Mouse (Mus musculus) limb, embryonic 15.5 days (tissue): ENCODE data around the gene Syt13. TPM values are rescaled to one million over a fixed set of nuclear protein-coding genes. Genes with fewer than 3 reads are reported as not detected.

Experiments
- ATAC-seq: fragments of 200-750 bp; cut with Nextera tagmentation; 2 replicates; pipeline ENCODE4 v1.8.0; 2017; ENCODE audit warnings: low read depth, moderate TSS enrichment; ENCODE audit not compliant: insufficient number of reproducible peaks, low FRiP score, low TSS enrichment
- H3K27ac ChIP-seq: fragments of 300-500 bp; sonication (generic); 2 replicates; pipeline ENCODE4 v1.5.1; 2015; ENCODE audit warnings: moderate library complexity, mild to moderate bottlenecking, inconsistent platforms
- H3K27me3 ChIP-seq: fragments of 300-500 bp; sonication (generic); 2 replicates; pipeline ENCODE4 v1.6.1; 2015; ENCODE audit warnings: inconsistent platforms
- H3K36me3 ChIP-seq: fragments of 300-500 bp; sonication (generic); 2 replicates; pipeline ENCODE4 v1.6.1; 2015; ENCODE audit warnings: inconsistent platforms
- H3K4me1 ChIP-seq: fragments of 300-500 bp; sonication (generic); 2 replicates; pipeline ENCODE4 v1.6.1; 2015; ENCODE audit warnings: inconsistent platforms
- H3K4me2 ChIP-seq: fragments of 300-500 bp; sonication (generic); 2 replicates; pipeline ENCODE4 v1.6.1; 2015; ENCODE audit warnings: mild to moderate bottlenecking, inconsistent platforms
- H3K4me3 ChIP-seq: fragments of 300-500 bp; sonication (generic); 2 replicates; pipeline ENCODE4 v1.5.1; 2015; ENCODE audit warnings: mild to moderate bottlenecking, inconsistent platforms
- H3K9ac ChIP-seq: fragments of 300-500 bp; sonication (generic); 2 replicates; pipeline ENCODE4 v1.6.1; 2015; ENCODE audit warnings: inconsistent platforms
- H3K9me3 ChIP-seq: fragments of 300-500 bp; sonication (generic); 2 replicates; pipeline ENCODE4 v1.6.1; 2016; ENCODE audit warnings: inconsistent platforms
- WGBS: fragments of 180-500 bp; shearing (Covaris S2); methylation state at CpG from one replicate; pipeline ENCODE4 v1.1.7; 2015; 5-methylcytosine and 5-hydroxymethylcytosine counted together
- polyA plus RNA-seq: library from polyadenylated mRNA; unstranded; fragments of >200 nt; fragmentation: Nextera tagmentation; extraction: Ambion mirVana; gene quantifications from 2 replicates; pipeline ENCODE4 v1.2.1, GENCODE M21; 2015

The Syt13 gene
- polyA plus RNA-seq, 1 experiment from 2014 or later = 6.2 TPM

DNA sequence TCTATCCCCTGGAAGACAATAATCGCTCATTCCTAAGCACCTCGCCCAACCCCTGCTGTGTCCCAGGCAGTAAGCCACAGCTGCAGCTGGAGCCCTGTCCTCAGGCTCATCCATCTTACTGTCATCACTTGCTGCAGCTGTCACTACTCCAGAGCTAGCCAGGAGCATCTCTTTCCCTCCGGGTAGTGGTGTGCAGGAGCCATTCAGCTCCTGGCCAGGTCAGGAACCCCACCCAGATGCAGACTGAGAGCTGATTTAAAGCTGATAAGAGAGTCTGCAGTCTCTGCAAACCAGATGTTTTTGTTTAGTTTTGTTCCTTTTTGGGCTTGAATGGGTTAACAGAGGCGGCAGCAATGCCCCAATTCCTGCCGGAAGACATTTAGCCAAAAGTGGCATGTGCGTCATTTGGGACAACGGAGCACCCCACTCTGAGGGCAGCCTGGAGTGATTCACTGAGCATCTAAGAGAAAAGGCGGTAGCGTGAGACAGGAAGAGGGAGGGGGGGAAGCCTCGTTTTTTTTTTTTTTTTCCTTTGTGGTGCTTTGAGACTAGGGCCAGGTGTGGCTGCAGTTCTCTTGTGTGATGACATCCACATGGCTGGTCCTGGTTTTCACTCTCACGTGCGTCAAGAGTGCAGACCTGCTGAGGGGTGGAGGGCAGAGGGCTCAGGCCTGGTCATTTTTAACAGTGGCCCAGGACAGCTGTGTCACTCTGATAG lies 33.2 kb downstream of the Syt13 start:
- WGBS = 6% methylated on average over 12 of the region's 12 CpGs
- H3K9me3 ChIP-seq = no peaks in the 10 kb centered on the region
- no peaks in the 10 kb centered on the region for H3K36me3 ChIP-seq
- H3K27ac ChIP-seq = no peak overlapping the region
- H3K27me3 ChIP-seq = no peaks in the 10 kb centered on the region; the same call in 1 of the 2 replicates
- no peak overlapping the region for H3K9ac ChIP-seq
- peak; percentile 64; the same call in 1 of the 2 replicates for ATAC-seq
- H3K4me1 ChIP-seq = peaks cover 15% of the 10 kb centered on the region
- H3K4me2 ChIP-seq = no peak overlapping the region
- H3K4me3 ChIP-seq = no peak overlapping the region

GRCm38 (mm10) chr2:92948699-92949300 lies 33.9 kb downstream of the Syt13 start:
- Histone ChIP-seq H3K27me3 (no peaks in the 10 kb centered on the region; the same call in 1 of the 2 replicates), H3K9me3 (no peaks in the 10 kb centered on the region), H3K27ac (no peak overlapping the region), H3K4me1 (peaks cover 15% of the 10 kb centered on the region), H3K4me2 (no peak overlapping the region), H3K9ac (no peak overlapping the region), H3K4me3 (no peak overlapping the region), H3K36me3 (no peaks in the 10 kb centered on the region)
- no peak for ATAC-seq
- 42% methylated on average over 7 of the region's 7 CpGs for WGBS

- Histone ChIP-seq H3K4me2 (no peak overlapping the region), H3K27me3 (no peaks in the 10 kb centered on the region; the same call in 1 of the 2 replicates), H3K9me3 (no peaks in the 10 kb centered on the region), H3K4me3 (no peak overlapping the region), H3K27ac (no peak overlapping the region), H3K4me1 (peaks cover 15% of the 10 kb centered on the region), H3K36me3 (no peaks in the 10 kb centered on the region), H3K9ac (no peak overlapping the region)
- no peak for ATAC-seq
- 32% methylated on average over 1 of the region's 1 CpGs for WGBS
These were observed 34.6 kb downstream of the Syt13 start for GRCm38 (mm10) chr2:92949518-92949917.

- WGBS = 85% methylated on average over 17 of the region's 17 CpGs
- peaks cover 2% of the 10 kb centered on the region; the same call in 1 of the 2 replicates for H3K4me1 ChIP-seq
- no peak overlapping the region for H3K4me2 ChIP-seq
- H3K9ac ChIP-seq = no peak overlapping the region
- ATAC-seq = no peak
- no peak overlapping the region for H3K27ac ChIP-seq
- no peak overlapping the region for H3K4me3 ChIP-seq
- no peaks in the 10 kb centered on the region for H3K9me3 ChIP-seq
- no peaks in the 10 kb centered on the region for H3K36me3 ChIP-seq
- no peaks in the 10 kb centered on the region for H3K27me3 ChIP-seq
These were observed 38.6 kb downstream of the Syt13 start for GRCm38 (mm10) chr2:92953450-92953849.

DNA sequence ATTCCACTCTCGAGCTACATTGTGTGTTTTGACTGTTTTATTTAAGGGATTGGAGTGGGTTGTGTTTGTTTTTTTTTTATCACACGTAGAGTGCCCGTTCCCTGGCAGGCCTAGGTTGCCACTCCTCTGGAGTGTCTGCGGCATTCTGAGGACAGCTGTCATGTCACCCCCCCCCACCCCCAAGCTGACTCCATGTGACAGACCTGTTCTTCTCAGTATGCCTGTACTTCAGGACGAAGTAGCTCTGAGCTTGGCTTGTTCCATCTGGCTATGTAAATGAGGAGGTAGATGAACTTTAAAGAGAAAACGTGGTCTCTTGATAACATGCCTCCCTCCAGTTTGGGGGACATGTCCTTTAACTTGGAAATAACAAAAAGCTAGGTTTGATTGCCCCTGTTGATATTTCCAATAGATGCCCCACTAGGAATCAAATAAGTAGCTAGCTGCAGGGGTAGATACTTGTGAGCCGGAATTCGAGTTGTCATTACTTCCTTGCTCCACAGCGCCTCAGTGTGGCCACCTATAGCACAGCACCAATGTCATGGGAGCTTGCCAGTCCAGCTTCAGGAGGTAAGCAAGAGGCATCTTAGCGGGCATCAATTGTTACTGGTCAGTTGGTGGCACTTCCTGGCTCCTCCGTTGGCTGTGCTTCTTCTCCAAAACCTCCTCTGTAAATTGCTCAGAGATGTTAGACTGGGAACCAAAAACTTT lies 39.7 kb downstream of the Syt13 start:
- Histone ChIP-seq H3K4me1 (no peaks in the 10 kb centered on the region), H3K27me3 (no peaks in the 10 kb centered on the region), H3K9ac (no peak overlapping the region), H3K4me3 (no peak overlapping the region), H3K4me2 (no peak overlapping the region), H3K9me3 (no peaks in the 10 kb centered on the region), H3K36me3 (no peaks in the 10 kb centered on the region), H3K27ac (no peak overlapping the region)
- 40% methylated on average over 11 of the region's 11 CpGs for WGBS
- ATAC-seq = no peak

DNA sequence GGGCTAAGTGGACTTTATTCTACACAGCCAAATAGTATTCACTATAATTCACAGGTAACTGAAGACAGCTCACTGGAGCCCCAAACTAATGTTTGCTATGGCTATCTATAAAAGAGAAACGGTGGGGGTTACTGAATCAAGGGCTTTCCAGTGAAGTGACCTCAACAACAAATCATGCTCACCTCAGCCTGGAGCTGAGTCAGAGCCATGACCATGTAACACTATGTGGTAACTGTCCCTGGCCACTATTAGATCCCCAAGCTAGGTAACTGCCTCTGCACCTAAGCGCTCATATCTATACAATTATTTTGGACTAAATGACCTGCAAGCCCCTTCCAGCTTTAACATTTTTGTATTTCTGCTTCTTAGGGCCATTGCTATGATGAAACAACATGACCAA lies 42.0 kb downstream of the Syt13 start:
- no peak overlapping the region for H3K4me2 ChIP-seq
- no peak overlapping the region for H3K27ac ChIP-seq
- H3K9ac ChIP-seq = no peak overlapping the region
- H3K9me3 ChIP-seq = no peaks in the 10 kb centered on the region
- H3K27me3 ChIP-seq = no peaks in the 10 kb centered on the region
- H3K36me3 ChIP-seq = no peaks in the 10 kb centered on the region
- no peak for ATAC-seq
- no peaks in the 10 kb centered on the region for H3K4me1 ChIP-seq
- no peak overlapping the region for H3K4me3 ChIP-seq
- 80% methylated on average over 2 of the region's 2 CpGs for WGBS

DNA sequence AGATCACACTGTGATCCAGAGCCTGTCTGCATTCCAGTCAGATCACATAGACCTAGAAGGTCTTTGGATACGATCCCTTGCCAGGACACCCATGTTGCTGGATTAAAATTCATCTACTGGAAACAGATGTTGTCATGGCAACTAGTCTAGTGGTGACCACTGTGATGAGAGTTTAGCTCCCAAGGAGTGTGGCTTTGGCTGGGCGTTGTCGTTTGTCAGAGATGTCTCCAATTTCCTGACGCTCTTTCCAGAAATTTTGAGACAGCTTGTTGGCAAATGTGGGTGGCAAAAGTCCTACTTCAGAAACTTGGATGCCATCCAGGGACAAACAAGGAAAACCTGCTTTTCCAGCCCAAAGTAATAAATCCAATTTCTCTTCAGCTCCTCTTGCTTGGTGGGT lies 43.7 kb downstream of the Syt13 start:
- no peaks in the 10 kb centered on the region for H3K36me3 ChIP-seq
- no peak overlapping the region for H3K4me2 ChIP-seq
- no peaks in the 10 kb centered on the region for H3K4me1 ChIP-seq
- no peaks in the 10 kb centered on the region for H3K9me3 ChIP-seq
- H3K9ac ChIP-seq = no peak overlapping the region
- 0 out of 2 replicates have a peak overlapping the region, but pooled peaks have one; percentile 30 for H3K27ac ChIP-seq
- ATAC-seq = no peak
- WGBS = 43% methylated on average over 4 of the region's 4 CpGs
- H3K27me3 ChIP-seq = no peaks in the 10 kb centered on the region
- no peak overlapping the region for H3K4me3 ChIP-seq

DNA sequence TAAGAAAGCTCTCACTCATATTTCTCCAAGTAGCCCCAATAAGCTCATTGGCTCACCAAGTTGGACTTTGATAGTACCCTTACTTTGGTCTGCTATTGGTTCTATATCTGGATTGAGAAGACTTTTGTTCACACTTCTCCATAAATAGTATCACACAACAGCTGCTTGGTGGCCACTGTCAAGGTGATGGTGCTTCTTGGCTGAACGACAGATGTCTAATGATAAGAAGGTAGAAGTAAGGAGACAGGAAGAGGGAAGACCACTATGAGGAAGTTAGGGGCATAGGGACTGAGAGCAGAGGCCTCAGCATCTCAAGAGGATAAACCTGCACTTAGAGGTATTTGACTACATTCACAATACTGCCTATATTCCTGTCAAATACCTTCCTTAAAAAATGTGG lies 49.4 kb downstream of the Syt13 start:
- Histone ChIP-seq H3K4me3 (no peak overlapping the region), H3K4me1 (peaks cover 24% of the 10 kb centered on the region), H3K9ac (no peak overlapping the region), H3K36me3 (peaks cover under 1% of the 10 kb centered on the region; the same call in 1 of the 2 replicates), H3K4me2 (no peak overlapping the region), H3K9me3 (no peaks in the 10 kb centered on the region), H3K27ac (no peak overlapping the region), H3K27me3 (no peaks in the 10 kb centered on the region)
- no peak for ATAC-seq
- 90% methylated on average over 1 of the region's 1 CpGs for WGBS

- 61% methylated on average over 8 of the region's 8 CpGs for WGBS
- Histone ChIP-seq H3K27me3 (no peaks in the 10 kb centered on the region), H3K9me3 (no peaks in the 10 kb centered on the region), H3K9ac (no peak overlapping the region), H3K4me2 (no peak overlapping the region), H3K4me1 (peaks cover 24% of the 10 kb centered on the region), H3K27ac (no peak overlapping the region), H3K36me3 (peaks cover 6% of the 10 kb centered on the region), H3K4me3 (no peak overlapping the region)
- ATAC-seq = no peak
These were observed 51.4 kb downstream of the Syt13 start for GRCm38 (mm10) chr2:92966257-92966656.

DNA sequence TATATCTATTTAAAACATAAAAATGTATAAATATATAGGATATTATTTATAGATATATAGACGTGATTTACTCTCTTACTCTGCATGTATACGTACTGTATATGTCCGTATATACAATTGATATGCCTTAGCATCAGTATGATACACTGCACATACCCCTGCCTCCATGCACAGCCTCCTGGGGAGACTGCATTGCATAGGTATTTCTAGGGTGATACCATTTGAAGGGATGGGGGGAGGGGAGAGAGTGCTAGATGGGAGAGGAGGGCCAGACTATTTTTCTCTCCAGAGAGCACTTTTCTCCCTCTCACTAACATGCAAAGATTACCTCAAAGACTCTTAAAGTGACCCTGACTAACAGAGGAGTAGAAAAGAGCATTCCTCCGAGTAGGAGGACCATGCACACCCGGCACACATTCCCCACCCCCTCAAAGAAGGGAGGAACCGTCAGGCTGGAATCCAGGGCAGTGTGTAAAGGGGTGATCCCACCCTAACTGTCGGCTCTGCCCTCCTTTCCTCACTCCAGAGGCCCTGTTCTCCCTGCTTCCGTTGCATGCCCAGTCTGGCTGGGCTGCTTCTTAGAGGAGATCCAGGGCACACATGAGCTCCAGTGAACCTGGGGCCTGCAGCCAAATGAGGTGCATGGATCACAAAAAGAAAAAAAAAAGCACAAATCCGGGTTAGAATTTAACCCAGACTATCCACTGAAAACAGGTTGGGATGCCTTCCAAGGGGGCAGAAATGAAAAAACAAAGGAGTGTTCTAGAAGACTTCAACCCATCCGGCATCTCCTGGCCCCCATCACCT lies 52.3 kb downstream of the Syt13 start:
- peaks cover 24% of the 10 kb centered on the region for H3K4me1 ChIP-seq
- H3K27ac ChIP-seq = peak overlapping the region; percentile 50
- H3K9me3 ChIP-seq = no peaks in the 10 kb centered on the region
- H3K4me2 ChIP-seq = no peak overlapping the region
- H3K36me3 ChIP-seq = peaks cover 11% of the 10 kb centered on the region
- WGBS = 23% methylated on average over 10 of the region's 10 CpGs
- peak; percentile 31; the same call in 1 of the 2 replicates for ATAC-seq
- no peak overlapping the region for H3K4me3 ChIP-seq
- no peaks in the 10 kb centered on the region for H3K27me3 ChIP-seq
- no peak overlapping the region for H3K9ac ChIP-seq

GRCm38 (mm10) chr2:92967839-92968166 lies 52.9 kb downstream of the Syt13 start:
- no peak for ATAC-seq
- no peaks in the 10 kb centered on the region for H3K27me3 ChIP-seq
- peaks cover 24% of the 10 kb centered on the region for H3K4me1 ChIP-seq
- H3K4me3 ChIP-seq = no peak overlapping the region
- no peaks in the 10 kb centered on the region for H3K9me3 ChIP-seq
- H3K27ac ChIP-seq = peak overlapping the region; percentile 50
- peaks cover 16% of the 10 kb centered on the region for H3K36me3 ChIP-seq
- H3K4me2 ChIP-seq = no peak overlapping the region
- 31% methylated on average over 4 of the region's 4 CpGs for WGBS
- no peak overlapping the region for H3K9ac ChIP-seq
